Mouse (Mus musculus): Measurements from ENCODE around the gene Col28a1. TPM values are rescaled to one million over a fixed set of nuclear protein-coding genes. Genes with fewer than 3 reads are reported as not detected.
"Not testable (repeated sequence)": the region's sequence is repeated elsewhere in the genome, so short reads cannot be mapped to it uniquely, and the experiment has no call there.

Col28a1 gene
- total RNA-seq, 2 experiments from 2014 or later, result 0.22 to 0.36 TPM

DNA sequence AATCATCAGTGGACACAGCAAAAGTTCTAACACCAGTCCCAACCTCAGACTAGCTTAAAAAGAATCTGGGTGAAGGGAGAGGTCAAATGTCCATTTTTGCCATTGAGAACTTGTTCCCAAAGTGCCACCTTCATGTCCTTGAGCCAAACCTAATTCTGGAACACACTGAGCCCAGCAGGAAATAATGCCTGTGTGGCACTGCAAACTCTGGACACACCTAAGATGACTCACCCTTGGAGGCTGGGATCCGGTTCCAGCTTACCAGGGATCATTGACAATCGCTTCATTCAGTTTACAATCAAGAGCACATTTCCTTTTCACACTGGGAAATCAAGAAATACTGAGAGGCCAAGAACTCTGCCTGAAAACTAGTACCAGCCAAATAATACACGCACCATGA lies 168.9 kb downstream of the Col28a1 start:
- DNase-seq, result peak in 1 of 2 experiments; percentile 4

DNA sequence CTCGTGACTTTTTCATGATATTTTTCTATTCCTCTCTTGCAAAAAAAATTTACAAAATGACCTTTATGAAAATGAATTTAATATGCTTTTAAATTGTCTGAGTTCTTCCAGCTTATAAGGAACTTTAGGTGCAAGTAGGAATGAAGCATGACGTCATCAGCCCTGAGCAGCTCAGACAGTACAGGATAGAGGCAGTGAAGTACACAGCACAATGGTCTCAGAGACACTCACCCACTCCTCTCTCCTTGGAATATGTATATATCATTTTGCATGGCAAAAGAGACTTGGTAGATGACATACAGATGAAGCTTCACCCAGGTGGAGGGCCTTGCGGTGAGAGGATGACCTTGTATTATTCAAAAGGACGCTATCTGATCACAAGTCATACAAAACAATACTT lies 197.7 kb downstream of the Col28a1 start:
- DNase-seq, result no peak

- peak; percentile 45 to 82 for DNase-seq
Measured at GRCm38 (mm10) chr6:7983646-7983979, 208.8 kb downstream of the Col28a1 start.

GRCm38 (mm10) chr6:7982958-7983645 lies 209.3 kb downstream of the Col28a1 start:
- DNase-seq, result not testable (repeated sequence)

DNA sequence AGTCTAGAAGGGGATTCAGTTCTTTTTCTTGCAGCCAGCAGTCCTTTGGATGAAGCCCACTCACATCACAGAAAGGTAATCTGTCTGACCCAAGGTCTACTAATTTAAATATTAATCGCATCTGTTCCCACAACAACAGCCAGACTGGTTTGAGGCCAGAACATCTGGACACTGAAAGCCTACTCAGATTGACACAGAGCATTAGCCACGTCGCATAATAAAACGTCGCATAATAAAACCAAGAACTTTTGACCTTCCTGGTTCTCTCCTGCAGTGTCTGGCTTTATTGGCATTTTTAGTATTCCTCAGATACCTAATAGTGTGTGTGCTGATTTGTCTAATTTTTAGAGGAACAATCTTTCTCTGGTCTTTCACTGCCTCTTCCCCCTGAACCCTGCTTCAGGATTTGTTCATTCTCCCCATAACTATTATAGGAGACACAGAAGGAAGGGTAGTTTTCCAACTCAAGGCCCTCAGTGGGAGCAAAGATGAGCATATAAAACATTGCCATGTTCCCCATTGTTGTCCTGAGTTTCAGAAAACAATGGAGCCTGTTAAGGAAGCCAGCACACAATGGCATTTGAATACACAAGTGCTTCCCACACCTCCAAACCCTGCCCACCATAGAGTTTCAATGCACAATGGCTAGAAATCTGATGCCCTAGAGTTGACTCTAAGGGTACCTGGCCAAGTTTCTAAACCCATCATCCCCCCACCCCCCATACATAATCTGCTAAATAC lies 221.2 kb downstream of the Col28a1 start:
- DNase-seq, result no peak

DNA sequence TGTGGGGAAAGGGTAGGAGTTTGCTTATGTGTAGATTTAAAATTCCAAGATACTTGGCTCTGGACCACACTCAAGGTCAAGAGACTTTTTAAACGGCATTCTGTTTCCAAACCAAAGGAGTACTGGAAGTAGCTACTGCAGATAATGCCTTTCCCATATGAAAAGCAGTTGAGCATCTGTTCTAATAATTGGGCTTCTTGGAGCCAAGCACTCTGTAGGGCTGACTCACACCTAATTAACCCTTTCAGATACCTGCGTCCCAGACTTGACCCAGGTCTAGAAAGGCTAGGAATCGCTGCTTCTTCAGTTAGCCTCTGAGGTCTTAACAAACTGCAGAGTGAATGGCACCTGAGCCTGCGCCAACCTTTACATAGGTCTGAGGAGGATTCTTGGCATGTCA lies 223.0 kb downstream of the Col28a1 start:
- peak in 1 of 2 experiments; percentile 35 for DNase-seq

DNA sequence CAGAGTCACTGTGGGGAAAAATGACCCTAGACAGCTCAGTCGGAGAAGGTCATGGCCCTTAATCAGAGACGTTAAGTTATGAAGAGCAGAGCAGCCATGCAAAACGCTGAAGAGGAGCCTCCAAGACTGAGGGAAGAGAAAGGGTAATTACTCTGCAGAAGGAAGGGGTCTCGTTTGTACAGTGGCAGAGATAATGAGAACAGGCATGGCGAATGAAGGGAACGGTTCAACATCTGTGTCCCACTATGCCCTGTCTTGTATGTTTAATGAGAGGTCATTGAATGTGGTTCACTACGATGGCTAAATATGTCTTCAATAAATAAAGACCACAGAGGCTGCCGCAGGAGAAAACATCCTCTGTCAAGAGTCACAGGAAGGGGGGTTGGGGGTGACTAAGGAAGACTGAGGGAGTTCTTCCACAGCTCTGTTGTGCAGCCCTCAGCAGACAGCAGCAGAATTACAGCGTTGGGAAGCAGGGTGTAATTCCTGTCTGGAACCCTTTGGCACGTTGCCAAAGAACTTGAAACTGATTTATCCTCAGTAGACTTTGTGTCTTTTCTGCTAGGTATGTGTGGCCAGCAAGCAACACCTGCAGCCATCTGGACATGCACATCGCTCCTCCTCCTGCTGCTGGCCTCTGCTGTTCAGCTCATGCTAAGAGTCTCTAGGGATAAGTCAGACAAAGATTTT lies 226.4 kb downstream of the Col28a1 start:
- peak in 1 of 2 experiments; percentile 13 for DNase-seq

- no peak for DNase-seq
Measured at GRCm38 (mm10) chr6:7962749-7963148, 229.7 kb downstream of the Col28a1 start.

DNA sequence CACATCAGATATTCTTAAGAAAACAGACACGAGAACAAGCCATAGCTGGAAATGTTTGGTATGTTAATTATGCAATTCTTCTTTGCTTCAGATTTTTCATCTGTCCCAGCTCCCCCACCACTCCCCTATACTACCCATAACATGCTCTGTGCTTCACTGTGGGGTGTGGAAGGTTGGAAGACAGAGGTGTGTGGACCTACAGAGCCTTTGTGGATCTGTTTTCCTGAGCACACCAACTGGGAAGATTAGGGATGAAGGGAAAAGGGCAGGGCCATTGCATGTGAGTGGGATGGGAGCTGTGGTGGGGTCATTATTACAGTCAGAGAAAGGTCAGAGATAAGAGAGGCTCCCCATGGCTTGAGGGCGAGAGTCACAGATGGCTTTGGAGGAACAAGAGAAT lies 240.2 kb downstream of the Col28a1 start:
- DNase-seq, result no peak

DNA sequence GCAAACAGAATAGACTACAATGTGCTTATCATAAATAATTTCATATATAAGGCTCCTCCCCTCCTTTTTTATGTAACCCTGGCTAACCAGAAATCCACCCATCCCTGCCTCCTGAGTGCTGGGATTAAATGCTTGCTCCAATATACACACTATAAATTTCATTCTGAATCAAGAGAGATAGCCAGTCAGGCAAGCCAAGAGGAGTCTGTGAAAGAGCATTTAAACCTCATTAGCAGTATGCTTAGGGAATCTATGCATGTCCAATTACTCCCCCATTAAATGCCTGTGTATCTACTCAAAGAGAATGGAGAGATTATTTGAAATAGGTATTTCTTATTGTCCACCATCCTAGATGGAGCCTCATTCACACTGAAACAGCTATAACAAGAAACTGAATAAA lies 240.6 kb downstream of the Col28a1 start:
- DNase-seq, result no peak

Other genes starting within 250 kb of the Col28a1 start
- 10 to 100 TPM; 16.8 to 17.1 TPM for gene Mios, start 16.6 kb upstream of the Col28a1 start, total RNA-seq (2021)
- gene Rpa3, start 66.6 kb upstream of the Col28a1 start, total RNA-seq (2021), result 10 to 100 TPM; 19.6 to 22.8 TPM
- gene Umad1, start 66.7 kb upstream of the Col28a1 start, total RNA-seq (2021), result 10 to 100 TPM; 12.5 to 13.6 TPM
- gene Gm45062, start 66.8 kb upstream of the Col28a1 start, total RNA-seq (2021), result not detected